Mouse (Mus musculus) heart, adult 18-20 months (tissue): ENCODE measurements around the gene Tln2. TPM values are rescaled to one million over a fixed set of nuclear protein-coding genes. Genes with fewer than 3 reads are reported as not detected.

ENCODE experiments used
- DNase-seq, 2 experiments: peaks; one replicate each; pipeline ENCODE4 v3.0.0; 2021 to 2022; ENCODE audit warnings: mixed read lengths in 1 of 2
- microRNA-seq, 2 experiments: library from miRNA; unstranded; fragments of <30 nt; microRNA quantifications; one replicate each; pipeline ENCODE4 v1.2.0; 2022
- total RNA-seq, 2 experiments: library from RNA; stranded (reverse); gene quantifications; 2 replicates each; pipeline ENCODE4 v1.2.3; 2021

Gene Tln2
- total RNA-seq, 2 experiments from 2014 or later = 73.7 to 80.4 TPM

DNA sequence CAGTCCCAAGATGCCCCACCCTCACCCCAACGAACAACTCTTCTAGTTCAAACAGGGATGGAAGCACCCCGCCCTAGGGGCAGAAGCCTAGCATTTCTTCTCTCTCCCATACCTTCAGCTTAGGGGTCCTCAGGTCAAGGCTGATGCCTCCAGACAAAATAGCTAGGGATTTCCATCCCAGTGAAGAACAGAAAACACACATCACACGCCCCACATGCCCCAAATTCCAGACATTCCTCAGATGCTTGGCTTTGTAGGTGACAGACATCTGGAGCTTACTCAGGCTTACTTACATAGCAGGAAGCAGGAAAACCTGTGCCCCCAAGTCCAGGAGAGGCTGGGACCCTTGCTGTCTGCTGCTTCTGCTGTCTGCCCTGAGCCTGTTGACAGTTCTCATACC, 351.1 kb downstream of the Tln2 start:
- DNase-seq = no peak

DNA sequence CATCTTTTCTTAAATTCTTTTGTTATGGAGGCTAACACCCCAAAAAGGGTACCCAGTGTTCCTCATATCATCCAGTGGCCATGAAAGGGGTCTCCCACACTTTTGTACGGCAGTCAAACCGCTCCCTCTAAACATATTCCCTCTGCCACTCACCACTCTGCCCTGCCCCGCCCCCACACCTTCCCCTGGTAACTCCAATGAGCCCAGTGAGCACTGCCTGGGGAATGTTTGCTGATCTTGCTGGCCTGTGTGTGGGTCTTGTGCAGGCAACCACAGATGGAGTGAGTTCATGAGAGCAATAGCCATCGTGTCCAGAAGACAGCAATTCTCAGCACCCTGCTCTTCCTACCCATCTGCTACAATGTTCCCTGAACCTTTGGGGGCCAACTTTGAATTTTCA, 354.3 kb downstream of the Tln2 start:
- DNase-seq = no peak

DNA sequence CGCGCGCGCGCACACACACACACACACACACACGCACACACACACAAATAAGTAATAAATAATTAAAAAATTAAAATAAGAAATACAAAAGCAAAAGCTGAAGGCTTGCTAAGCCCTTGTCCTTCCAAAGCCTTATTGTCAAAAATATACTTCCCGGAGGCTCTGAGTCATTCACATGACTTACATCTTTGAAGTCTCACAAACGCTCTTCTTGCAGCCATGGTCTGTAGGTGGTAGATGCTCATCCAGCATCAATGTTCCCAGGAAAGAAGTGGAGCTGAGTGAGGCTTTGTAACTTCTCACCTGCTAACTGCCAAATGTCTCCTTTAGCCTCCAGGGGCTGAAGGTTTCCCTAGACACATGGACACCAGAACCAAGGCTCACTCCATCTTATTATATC, 362.9 kb downstream of the Tln2 start:
- DNase-seq = no peak

DNA sequence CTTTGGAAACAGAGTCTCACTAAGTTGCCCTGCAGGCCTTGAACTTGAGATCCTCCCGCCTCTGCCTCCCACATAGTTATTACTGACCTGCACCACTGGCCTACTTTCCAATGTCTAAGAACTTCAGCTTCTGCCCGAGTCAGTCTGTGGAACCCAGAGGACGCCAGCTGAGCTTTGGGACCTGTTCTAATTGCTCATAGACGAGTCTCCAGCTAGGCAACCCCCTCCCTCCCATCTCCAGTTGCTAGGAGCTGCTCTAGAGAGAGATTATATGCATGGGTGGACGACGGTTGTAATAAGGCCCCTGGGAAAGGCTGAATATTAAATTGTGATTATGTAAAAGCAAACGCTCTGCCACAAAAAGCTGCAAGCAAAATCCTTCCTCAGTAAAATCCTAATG, 364.2 kb downstream of the Tln2 start:
- no peak for DNase-seq

DNA sequence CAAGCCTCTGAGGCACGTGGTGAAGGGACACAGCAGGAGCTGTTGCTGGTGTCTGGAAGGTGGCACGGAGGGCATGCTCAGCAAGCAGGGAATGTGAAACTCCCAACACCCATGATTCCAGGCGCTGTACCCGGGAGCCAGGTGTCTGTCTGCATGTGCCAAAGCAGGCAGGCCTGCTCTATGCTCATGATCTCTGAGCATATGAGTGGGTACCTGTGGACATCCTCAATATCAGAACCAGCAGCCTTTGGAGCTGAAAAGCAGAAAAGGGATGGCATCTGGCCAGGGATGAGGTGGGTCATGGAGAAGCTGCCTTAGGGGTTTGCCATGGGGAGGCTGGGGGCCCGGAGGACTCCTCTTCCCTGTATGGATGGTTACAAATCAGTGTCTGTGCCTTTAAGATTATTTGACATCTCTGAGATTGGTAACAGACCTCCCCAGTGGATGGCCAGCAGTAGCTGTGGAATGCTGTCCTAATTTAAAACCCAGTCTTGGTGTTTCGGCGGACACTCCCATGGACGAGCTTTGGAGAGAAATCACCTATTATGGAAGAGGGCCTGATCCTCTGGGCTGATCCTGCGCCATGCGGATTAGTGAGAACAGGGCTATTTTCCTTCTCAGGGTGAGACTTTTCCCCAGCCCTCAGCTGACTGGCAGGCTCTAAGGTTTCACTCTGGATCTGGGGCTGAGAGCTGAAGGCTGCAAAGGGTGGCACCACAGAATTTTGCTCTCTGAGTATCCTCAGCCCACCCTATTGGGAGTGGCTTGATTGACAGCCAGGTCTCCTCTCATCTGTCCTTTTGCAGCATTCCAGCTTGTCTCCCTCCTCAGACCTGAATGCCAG, 367.8 kb downstream of the Tln2 start:
- peak; percentile 59 to 69 for DNase-seq

DNA sequence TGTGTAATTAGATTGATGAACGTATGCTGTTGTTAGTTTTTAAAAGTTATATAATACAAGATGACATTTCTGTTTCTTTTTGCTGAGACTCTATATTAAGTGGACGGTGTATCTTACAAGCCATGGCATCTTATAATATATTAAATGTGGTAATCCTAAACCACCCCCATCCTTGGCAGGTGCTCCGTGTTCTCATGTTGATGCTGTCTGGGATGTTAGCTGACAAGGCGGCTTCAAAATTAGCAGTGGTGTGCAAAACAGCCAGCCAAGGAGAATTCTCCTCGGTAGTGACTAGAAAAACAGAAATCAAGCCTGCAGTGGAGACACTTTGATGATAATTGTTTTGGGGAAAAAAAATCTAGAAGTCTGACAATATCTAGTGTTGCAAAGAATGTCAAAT, 371.8 kb downstream of the Tln2 start:
- peak; percentile 20 to 52 for DNase-seq

DNA sequence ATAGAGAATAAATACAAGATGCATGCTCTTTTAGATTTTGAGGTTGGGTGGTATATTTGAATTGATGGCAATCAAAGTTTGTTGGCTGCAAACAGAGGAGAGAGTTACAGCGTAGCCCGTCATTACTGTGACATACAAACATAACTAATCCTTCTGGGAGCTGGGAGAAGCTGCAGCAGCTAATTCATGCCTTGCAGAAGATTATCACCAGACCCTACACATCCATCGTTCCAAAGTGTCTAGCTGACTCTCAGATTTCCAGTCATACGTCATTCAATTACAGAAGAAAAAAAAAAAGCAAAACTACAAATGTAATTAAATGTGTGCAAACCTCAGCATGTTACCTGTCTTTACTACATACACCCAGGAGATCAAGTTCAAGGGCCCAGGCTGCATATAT, 372.3 kb downstream of the Tln2 start:
- no peak for DNase-seq

DNA sequence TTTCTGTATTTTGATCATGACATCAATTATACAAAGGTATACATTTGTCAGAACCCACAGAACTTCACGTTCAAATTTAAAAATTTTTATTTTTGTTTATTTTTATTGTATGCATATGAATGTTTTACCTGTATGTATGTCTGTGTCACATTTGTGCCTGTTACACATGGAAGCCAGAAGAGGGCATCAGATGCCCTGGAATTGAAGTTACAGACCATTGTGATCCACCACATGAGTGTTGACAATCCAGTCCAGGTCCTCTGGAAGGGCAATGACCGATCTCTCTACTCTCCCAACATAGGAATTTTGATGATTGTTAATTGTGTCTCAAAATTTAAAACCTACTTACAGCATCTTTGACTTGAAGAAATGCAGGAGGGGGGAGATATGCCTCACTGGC, 374.9 kb downstream of the Tln2 start:
- no peak for DNase-seq

DNA sequence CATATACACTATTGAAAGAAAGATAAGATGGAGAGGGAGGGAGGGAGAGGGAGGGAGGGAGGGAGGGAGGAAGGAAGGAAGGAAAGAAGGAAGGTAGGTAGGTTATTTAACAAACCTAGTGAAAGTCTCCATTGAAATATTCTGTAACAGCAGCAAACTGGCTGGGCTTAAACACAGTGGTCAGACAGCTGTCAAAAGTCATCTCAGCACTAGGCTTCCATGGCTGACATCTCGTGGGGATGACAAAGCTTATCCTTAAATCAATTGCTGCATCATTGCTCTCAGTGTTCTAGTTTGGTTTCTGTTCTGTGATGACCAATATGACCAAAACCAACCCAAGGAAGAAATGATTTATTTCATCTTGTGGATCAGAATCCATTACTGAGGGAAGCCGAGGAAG, 376.0 kb downstream of the Tln2 start:
- DNase-seq = no peak

DNA sequence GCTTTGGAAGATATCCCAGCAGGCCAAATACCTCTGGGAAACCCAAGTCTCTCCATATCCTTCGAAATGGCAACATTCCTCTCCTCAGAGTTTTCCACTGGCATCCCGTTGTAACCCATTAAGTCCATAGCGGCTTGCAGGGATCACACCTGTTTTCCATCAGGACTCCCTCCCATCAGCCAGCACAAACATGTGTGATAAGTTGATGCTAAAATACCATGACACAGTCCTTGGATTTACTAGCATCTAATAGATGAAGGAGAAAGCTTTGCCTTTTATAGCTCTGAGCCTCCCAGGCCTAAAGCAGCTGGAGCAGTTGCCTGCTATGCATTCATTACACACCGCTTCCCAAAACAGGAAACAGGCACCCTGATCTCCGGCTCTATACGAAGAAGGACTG, 377.5 kb downstream of the Tln2 start:
- no peak for DNase-seq

DNA sequence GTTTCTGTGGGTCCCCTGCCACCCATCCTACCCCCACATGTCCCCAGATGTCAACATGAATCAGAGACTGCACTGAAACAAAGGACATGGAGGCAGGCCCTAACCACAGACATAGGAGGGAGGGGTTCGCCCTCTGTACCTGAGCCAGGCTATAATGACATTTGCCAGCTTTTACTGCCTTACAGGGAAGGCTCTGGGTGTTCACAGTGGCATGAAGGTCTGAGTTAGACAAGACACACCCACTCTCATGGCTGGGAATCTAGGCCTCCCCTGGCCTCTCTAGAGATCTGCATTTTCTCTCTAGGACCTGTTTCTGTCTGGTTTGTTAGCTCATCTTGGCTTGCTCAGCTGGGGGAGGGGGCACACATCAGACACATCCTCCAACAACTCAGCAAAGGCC, 380.8 kb downstream of the Tln2 start:
- DNase-seq = no peak

DNA sequence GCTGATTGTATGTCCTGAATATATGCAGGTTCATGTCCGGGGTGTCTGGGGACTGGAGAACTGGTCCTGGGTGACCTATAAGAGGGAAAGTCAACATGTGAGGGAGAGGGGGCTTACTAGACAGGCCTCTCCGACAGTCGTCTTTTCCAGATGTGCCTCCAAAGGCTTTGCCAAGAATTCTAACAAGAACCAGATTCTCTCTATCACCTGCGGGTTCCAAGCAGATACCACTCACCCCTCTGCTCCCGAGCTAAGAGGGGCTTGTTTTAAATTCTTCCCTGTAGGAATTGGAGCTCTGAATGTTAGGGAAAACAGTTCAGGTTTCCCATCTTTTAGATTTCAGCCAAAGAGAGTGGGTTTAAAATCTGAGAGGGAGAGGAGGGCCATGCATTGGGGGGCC, 381.3 kb downstream of the Tln2 start:
- DNase-seq = no peak

DNA sequence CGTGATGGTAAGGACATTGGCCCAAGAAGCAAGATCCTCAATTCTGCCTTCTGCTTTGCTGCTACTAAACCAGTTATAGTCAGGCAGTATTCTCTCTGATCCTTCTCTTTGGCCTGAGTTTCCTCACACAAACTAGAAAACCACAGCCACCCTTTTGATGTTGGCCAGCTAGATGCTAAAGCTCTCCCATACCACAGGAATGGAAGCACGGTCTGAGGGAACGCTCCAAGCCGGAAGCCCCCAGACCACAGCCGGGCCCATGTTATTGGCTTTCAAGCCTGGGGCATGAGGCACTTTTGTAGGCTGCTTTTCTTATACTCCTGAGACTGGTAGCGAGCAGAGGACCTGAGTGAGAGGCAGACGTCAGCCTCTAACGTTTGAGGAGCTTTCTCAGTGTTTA, 383.4 kb downstream of the Tln2 start:
- DNase-seq = no peak

DNA sequence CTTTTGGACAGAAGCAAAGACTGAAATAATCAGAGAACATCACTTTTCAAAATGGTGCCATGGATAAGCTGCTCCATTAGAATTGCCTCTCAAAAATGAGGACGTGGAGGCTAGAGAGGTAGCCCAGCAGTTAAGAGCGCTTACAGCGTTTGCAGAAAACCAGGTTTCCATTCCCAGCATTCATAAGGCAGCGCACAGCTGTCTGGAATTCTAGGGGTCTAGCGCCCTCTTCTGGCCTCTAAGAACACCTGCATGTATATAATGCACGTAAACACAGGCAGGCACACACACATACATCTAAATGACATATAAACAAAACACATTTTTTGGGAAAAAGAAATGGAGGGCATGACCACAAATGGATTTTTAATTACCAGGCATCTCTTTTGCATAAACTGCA, 385.7 kb downstream of the Tln2 start:
- no peak for DNase-seq

DNA sequence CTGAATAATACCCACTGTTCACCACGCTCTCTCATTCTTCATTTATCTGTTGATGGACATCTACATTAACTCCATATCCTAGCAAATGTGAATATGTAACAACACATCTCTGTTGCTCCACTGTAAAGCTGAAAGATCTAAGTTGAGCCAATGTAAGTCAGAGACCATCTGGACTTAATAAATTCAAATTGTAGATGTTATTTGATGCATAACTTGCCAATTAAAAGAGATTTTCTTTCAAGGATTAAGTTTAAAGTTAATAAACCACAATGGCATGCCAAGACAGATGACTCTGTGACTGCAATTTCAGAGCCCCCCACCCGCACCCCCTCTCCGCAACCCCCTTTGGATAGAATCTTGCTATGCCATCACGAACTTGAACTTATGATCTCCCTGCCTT, 386.3 kb downstream of the Tln2 start:
- DNase-seq = no peak

DNA sequence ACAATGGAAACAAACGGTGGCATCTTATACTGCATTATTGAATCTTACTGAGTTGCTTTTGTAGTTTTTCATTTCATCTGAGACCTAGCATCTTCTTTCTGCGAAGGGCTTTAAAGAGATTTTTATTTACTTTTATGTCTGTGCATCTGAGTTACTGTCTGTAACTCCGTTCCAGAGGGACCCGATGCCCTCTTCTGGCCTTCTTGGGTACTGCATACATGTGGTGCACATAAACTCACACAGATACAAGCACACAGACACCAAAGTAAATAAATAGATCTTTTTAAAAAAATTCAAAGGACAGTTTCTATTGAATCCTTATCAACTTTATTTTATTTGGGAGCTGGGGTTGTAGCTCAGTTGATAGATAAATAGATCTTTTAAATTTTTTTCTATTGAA, 388.1 kb downstream of the Tln2 start:
- DNase-seq = no peak

DNA sequence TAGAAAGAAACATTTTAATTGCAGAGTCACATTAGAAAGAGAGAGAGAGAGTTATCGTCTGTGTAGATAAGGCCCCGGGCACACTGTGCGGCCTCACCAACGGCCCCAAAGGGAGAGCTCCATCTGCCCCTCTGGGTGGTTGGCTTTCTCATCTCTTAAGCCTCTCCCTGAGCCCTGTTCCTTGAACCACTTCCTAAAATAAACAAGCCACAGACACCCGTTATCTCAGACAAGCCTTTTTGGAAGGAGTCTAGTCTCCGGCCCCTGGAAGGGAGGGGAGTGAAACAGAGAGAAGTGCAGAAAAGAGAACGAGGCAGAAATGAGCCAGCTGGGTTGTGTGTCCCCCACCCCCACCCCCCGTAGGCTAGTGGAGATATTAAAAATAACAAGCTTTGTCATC, 388.7 kb downstream of the Tln2 start:
- DNase-seq = peak; percentile 37 to 67

DNA sequence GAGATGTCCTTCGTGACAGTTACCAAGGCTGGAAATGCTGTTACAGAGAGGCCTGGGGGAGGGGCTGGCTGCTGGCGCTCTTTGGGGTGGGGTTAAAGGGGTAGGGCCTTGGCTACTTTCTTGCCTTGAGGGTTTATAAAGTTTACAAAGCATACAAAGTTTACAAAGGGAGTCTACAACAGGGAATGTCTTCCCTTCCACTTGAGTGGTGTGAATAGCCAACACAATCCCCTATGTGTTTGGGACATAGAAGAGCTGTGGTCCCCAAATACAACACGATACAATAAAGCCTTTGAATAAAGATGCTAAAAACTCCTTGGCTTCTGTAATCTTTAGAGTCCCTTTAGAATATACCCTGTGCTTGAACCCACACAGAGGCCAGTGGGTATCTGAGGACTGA, 389.5 kb downstream of the Tln2 start:
- no peak for DNase-seq

Small RNAs within 50 kb of the gene (microRNA-seq; reads per million reads assigned to microRNA genes)
- 55.8 to 71.8 reads per million in 2 experiments for gene Mir190a

Other genes with a start within 250 kb of the Tln2 start
- under 1 TPM; 0.52 to 0.72 TPM for gene C2cd4b, start 199.7 kb upstream of the Tln2 start, total RNA-seq